Mouse (Mus musculus) embryo, embryonic 11.5 days (tissue): ENCODE data around the gene Col11a2.
"Not testable (repeated sequence)": the region's sequence is repeated elsewhere in the genome, so short reads cannot be mapped to it uniquely, and the experiment has no call there.

ENCODE experiments used
- DNase-seq: peaks from one replicate; pipeline ENCODE4 v3.0.0-alpha.2; 2012; ENCODE audit warnings: low read depth, low spot score

Gene Col11a2

DNA sequence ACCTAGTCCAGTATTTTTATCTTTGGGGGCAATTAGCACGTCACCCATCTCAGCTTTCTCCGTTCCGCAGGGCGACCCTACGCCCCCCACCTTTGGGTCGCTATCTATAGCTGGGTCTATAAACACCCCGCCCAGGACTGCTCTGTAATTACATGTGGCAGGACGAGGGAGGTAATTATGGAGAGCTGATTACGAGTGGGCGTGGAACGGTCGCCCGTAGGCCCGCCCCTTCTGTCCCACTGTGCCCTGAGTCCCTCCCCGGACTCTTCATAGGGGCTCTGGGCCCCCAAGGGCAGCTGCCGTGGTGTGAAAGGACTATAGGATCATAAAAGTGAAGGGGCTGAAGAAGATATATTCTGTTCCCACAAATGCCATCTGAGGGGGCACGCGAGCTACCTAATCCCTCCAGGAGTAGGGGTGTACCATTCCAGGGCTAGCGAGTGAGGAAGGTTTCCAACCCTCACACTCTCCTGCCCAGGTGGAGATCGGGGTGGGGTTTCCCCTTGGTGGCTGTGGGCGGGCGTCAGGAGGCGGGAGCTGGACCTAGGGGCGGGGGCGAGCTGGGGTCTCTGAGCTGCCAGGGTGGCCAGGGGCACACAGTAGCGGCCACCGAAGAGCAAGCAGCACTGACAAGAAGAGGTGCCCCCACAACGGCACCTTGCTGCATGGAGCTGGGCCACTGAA is at the start of gene Col11a2:
TSS of gene Col11a2 (plus strand) at position 560 of the 684 bp plus-strand sequence.
- DNase-seq, result no peak

DNA sequence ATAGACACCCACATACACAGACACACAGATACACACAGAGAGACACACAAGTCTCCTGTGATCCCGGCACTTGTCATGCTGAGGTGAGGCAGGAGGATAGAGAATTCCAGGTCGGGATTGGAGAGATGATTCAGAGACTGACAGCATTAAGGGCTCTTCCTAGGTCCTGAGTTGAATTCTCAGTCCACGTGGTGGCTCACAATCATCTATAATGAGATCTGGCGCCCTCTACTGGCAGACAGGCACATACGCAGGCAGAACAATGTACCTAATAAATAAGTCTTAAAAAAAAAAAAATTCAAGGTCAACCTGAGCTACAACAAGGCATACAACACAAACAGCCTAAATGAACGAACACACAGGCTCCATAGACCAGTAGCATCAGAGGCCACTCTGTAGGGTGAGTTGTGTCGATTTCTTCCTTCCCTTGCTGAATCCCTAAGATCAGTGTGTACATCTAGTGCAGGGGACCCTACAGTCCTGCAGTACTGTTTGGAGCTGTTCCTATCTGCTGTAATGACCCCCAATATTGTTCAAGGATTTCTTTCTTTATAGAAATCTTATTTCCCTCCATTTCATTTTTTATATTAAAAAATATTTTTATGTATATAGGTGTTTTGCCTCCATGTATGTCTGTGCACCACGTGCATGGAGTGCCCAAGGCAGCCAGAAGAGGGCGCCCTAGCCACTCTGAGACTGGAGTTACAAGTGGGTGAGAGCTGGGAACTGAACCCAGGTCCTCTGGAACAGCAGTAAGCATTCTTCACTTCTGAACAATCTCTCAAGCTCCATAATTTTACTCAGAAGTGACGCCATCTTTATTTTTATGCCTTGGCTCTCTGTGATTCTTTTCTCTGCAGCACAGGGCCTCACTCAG is 47.2 kb upstream of the Col11a2 start:
- DNase-seq, result peak; percentile 56

DNA sequence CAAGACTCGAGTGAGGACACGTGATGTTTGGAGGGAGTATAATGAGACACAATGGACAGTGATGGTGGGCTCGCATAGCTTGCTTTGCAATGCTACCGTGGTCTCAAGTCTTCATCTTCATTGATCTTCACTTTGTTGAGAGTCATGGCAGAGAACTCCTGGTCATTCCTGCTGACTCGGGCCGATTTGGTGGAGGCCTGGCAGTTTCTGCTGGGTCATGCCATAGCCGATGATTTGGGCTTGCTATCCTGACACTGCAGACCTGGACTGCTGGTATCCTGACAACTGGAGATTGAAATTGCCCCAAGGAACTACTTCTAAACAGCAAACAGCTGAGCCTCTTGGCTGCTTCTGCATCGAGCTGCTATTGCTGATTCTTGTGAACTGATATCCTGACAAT is 44.3 kb upstream of the Col11a2 start:
- no peak for DNase-seq

DNA sequence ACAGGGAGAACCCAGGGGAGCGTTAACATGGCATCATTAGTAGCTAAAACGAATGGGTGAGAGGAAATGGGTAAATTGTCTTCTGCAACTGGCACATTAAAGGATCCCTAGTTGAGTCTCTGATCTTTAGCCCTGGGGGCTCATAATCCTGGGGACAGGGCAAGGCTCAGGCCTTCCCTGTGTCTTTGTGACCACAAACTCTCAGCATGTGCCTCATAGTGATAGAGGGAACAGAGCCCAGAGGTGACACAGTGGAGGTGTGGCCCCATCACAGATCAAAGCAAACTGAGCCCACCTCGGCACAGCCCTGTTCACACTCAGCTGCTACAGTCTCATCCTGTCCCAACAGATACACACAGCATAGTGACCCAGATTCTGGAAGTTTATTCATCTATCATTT is 43.6 kb upstream of the Col11a2 start:
- no peak for DNase-seq

DNA sequence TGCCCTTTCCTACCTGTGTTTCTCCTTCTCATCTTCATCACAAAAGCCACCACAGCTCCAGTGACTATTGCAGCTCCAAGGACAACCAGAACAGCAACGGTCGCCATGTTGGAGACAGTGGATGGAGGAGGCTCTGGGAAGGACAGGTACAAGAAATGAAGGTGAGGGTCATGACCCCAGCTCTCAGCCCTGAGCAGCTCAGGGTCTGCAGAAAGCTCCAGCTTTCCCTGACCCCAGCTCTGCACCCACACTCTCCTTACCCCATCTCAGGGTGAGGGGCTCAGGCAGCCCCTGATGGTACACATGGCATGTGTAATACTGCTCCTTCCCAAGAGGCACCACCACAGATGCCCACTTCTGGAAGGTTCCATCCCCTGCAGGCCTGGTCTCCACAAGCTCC is 42.2 kb upstream of the Col11a2 start:
- not testable (repeated sequence) for DNase-seq

DNA sequence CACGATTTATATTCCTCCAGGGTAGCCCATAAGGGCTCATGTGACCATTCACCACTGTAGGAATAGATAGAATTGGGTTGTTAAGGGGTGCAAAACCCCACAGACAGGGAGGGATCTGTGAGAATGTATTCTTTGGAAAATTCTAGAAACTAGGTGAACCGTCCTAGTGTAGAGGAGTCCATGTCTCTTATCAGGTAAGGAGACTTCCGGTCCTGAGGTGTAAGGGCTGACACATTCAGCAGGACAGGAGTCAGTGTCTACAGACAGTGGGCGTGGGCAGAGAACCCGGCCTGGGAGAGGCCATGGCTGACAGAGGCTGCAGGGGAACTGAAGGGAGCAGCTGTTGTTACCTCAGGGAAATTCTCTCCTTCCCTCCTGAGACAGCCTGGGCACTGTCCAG is 40.5 kb upstream of the Col11a2 start:
- not testable (repeated sequence) for DNase-seq

DNA sequence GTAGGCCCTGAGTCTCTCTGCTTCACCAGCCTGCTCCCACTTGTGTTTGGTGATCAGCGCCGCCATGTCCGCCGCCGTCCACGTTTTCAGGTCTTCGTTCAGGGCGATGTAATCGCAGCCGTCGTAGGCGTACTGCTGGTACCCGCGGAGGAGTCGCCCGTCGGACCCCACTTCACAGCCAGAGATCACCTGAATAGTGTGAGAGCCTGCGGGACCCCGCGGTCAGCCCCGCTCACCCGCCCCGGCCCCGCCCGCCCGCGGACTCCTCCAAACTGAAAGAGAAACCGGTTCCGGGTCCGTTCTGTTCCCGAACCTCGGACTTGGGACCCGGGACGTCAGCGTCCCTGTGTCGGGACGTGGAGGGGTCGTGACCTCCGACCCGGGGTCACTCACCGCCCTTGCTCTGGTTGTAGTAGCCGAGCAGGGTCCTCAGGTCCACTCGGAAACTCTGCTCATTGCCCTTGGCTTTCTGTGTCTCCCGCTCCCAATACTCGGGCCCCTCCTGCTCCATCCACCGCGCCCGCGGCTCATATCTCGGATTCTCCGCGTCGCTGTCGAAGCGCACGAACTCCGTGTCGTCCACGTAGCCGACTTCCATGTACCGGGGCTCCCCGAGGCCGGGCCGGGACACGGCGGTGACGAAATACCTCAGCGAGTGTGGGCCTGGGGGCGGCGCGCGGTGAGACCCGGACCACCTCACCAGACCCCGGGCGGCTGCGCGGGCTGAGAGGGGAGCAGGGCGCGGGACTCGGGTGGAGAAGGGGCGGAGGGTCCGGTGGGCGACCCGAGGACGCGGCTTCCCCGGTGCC is 39.7 kb upstream of the Col11a2 start:
- no peak for DNase-seq

DNA sequence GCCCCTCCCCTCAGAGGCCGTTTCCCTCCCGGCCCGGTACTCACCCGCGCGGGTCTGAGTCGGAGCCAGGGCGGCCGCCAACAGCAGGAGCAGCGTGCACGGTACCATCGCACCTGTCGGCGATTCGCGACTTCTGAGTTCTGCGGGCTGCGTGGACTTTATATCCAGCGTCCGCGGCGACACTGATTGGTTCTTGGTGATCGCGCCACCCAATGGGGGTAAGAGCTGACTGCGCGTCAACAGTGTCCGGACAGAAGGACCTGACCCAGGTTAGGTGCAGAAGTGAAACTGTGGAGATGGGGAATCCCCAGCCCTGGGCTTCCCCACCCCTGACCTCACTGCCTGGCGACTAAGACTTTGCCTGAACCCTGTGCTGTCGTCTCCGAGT is 39.1 kb upstream of the Col11a2 start, which contains the start of gene H2-K1:
TSS of gene H2-K1 (minus strand) at position 198 of the 388 bp plus-strand sequence.
- DNase-seq, result peak; percentile 55

DNA sequence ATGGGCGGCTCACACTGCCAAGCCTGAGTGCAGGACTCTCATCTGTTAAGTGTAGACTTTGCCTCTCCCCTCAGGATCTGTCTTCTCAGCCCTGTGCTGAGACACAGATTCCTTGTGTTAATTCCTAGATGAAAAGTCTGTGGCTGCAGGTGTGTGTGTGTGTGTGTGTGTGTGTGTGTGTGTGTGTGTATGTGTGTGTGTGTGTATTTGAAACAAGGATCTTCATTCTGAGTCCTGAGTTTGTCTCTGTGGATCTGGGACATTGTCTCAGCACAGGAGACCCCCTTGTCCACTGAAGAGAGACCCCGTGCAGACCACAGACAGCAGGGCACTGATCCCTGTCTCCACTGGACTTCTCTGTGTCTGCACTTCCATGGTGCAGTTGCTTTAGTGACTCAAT is 38.4 kb upstream of the Col11a2 start:
- DNase-seq, result not testable (repeated sequence)

DNA sequence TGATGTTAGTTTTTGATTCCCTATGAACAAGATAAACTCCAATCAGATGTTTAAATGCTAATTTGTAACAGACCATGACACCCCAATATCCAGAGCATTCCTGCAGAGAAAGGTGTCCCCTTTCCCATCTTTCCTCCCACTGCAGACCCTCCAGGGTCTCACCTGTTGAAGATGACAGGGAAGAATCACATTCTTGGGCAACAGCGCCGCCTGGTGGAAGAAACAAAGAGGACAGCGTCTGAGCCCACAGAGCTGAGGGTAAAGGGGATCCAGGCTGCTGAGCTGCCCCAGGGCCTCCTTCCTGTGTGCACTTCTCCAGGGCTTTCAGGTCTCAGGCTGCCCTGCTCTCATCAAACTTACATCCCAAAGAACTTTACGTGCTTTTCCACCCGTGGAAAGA is 35.8 kb upstream of the Col11a2 start:
- no peak for DNase-seq

DNA sequence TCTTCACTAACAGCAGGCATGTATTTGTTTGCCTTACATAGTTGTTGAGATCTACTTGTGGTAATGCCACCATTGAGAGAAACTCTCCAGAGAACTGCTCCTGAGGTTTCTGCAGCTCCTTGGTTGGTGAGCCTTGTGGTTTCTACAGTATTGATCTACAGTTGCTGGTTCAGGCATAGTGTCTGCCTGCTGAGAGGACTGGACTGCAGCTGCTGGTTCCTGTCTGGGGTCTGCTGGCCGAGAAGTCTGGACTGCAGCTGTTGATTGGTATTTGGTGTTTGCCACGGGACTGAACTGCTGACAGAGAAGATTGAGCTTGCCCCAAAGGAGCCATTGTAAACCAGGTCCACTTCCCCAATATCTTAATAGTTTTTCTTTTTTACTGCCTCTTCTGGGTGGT is 32.7 kb upstream of the Col11a2 start:
- no peak for DNase-seq

DNA sequence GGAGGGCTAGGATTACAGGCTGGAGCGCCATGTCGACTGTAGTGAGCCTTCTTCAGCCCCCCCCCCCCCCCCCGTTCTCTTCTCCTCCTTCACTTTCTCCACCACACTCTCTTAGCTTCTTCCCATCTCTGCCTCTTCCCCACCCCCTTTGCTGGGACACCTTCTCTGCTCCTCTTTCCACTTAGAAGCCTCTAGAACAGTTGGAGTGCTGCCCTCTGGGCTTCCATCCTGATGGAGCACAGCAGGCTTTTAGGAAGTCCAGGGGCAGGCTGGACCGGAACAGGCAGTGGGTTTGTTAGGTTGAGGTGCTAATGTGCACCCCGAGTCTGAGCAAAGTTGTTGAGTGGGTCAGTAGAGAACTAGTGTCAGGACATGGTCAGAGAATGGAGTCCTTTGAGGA is 29.1 kb upstream of the Col11a2 start:
- no peak for DNase-seq

DNA sequence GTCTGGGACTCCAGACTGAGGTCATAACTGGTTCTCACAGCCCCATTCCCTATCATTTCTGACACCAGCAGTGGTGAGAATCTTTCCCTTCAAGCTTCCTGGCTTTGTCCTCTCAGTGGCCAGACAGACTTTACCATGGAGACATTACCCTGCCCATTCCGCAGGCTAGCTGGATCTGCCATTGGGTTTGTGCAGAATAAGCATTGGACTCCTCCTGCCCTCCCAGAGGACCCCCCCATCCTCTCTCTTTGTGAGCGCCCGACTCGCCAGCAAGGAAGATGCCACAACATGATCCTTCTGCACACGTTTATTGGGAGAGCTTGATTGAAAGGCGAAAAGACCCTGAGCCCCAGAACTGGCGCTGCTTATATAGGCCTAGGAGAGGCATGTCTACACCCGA is 25.8 kb upstream of the Col11a2 start:
- no peak for DNase-seq

DNA sequence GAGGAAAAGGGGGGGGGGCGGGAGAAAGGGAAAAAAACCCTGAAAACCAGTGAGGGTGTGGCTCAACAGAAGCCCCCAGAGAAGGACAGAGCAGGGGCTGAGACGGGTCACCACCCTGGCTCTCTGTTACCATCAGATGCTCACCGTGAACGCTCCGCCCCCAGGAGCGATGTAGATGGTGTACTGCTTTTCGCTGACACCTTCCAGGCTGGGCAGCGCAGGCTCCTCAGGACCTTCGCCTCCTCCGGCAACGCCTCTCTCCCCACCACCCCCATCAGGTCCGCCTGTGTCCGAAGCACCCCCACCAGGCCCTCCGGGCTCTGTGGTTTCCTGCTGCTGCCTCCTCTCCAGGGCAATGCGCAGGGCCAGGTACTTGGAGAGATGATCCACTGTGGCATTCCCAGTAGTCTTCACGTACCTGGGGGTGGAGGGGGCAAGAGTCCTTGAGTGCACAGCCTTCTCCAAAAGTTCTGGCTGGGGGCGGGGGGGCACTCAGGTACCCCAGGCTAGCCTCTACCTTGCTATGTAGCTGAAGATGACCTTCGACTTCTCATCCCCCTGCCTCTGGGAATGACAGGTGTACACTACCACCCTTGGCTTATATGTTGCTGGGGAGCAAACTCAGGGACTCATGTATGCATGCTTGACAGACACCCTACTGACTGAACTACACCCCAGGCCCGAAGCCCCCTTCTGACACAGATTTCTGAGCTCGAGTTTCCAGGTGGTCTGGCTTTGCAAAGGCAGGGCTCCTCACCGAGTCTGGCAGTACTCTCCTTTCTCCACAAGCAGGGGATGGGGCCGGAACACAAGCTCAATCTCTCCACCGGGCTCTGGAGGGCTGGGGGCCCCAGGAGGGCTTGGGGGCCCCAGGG is 17.5 kb upstream of the Col11a2 start:
- no peak for DNase-seq

DNA sequence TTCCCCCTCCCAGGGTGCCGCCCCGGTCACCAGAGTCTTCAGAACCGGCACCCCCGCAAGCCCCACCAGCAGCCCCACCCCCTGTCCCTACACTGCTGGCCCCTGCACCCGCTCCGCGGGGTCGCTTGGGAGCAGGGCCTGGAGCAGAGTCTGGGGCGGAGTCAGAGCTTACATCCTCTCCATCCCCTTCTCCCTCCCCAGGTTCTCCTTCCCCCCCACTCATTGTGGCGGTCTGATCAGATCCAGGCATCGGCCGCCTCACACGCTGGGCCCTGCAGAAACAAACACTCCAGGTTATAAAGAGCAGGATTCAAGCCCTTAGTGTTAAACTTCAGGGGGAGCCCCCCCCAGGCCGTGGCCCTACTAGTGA is 16.8 kb upstream of the Col11a2 start:
- DNase-seq, result no peak

DNA sequence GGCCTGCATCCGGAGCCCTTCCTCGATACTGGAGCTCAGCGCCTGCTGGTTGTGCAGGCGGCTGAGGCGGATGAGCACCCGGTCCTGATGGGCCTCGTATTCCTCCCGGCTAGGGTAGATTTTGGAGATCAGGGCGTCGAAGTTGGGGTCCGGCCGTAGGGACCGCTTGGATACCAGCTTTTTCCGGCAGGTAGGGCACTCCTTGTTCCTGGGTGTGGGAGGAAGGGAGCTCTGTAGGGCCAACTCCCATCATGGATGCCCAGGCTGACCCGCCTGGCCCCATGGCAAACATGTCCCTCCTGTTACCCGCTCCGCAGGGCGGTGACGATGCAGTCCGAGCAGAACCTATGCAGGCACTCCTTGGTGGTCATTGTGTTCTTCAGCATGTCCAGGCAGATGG is 16.2 kb upstream of the Col11a2 start:
- no peak for DNase-seq

DNA sequence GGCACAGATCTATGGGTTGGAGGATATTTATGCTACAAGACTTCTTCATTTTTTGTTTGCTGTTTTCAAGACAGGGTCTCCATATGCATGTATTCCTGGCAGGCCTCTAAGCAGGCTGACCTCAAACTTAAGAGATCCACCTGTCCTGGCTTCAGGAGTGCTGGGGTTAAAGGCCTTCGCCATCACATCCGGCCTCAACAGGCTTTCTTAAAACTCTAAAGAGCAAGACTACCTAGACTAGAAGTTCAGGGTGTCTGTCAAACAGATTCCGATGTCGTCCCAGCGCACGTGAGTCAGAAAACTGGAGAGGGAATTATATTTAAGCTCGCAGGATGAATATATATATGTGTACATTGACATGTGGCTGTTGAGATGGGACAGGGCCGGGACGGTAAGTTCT is 15.6 kb upstream of the Col11a2 start:
- DNase-seq, result no peak

DNA sequence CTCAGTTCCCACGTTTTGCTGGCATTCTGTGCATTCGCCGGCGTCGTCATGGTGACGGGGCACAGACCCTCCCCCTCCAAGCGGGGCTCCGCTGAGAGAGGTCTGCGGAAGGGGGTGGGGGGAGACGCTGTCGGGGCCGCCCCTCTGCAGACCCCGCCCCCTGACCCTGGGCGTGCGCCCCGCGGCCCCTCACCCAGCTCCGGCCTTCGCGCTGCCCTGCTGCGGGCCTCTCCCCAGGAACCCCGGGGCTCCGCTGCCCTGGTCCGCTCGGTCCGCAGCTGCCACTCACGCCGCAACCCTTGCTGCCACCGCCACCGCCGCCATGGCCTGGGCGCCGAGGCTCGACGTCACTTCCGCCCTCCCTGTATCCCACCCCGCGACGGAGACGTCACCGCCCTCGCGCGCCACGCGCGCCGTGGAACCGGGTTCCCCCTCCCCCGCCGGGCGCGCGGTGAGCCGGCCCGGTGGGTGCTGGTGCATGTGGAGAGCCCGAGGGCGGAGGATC is 14.9 kb upstream of the Col11a2 start, which contains the start of gene Ring1:
TSS of gene Ring1 (minus strand) at position 364 of the 505 bp plus-strand sequence.
- DNase-seq, result peak; percentile 78

DNA sequence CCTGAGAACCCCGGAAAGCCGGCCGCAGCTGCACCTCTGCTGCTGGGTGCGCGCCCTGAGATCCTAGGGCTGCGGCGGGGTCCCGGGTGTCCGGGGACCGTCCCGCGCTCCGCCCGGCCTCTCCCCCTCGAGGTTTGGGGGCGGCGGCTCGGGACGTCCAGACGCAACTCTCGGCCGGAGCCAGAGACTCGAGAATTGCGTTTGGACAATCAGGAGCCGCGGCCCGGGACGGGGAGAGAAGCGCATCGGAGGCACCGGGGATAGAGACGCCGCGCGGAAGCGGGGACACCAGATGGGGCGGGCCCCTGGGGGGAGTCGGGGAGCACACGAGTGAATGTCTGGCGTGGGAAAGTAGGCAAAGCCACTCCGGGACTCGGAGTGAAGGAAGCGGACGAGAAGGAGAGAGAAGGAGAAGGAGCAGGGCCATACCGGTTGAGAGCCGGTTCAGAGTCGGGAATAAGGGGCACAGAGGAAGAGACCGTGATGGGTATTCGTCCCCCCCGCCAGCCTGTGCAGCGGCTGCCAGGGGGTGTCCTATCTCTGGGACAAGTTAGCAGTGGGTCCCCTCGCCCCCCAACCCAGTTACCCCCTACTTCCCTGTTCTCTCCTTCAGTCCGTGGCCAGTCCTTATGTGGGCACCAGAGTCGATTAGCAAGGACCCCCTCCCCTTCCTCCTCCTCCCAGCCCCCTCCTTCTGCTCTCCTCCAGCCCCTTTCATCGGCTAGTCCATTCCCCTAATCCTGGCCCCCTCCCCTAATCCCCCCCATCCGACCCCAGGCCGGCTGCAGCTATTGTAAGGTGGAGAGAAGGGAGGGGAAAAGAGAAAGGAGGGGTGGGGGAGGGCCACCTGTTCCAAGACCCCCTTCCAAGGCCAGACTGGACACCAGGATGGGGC is 14.1 kb upstream of the Col11a2 start:
- no peak for DNase-seq

DNA sequence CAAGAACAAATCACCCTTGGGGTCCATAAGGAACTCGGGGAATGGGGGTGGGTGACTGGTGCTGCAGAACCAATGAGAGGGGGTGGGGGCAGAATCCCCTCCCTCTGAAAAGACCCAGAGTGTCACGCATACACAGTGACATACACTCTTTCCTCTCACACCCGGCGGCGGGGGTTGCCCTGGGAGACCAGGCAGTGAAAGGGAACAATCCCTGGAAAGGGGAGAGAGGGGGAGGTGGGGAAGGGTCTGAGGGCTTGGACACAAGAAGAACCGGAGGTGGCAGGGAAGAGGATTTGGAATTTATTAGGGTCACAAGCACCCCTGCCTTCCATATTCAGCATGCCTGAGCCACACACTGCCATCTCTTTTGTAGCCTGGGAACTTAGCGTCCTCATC is 13.5 kb upstream of the Col11a2 start:
- DNase-seq, result no peak
